Mouse (Mus musculus) telencephalon, adult 2 months (tissue): ENCODE data around the gene H1foo.
A peak's percentile ranks its signal among the peaks of the same experiment; 100 is the strongest.

ENCODE experiments used
- DNase-seq: peaks from one replicate; pipeline ENCODE4 v3.0.0-alpha.2; 2011; ENCODE audit warnings: low read depth, low spot score

The H1foo gene

DNA sequence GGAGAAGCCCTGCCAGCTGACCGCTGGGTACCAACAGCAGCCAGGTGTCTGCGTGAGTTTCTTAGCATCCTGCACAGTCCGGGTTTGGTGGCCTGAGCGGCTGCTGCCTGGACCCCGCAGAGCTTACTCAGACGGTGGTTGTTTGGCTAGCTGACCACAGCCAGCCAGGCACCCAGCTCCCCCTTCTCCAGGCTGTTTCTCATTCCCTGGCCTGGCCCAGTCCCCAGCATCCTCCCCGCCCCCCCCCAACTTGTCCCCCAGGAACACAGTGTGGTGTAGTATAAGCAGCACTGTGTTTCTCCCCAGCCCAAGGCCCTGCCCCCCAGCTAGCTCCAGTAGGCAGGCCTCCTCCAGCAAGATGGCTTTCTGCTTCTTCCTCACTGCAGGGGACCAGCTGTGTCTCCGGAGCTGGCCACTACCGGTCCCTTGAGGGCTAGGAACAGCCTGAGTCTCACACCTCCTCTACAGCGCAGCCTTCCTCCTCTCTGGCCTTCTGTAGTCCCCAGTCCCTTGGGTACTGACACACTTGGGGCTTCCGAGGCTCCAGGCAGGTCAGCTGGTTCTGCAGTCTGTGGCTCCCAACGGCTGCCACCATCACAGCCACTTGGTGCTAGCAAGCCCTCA, 41.8 kb downstream of the H1foo start:
- DNase-seq, result no peak

DNA sequence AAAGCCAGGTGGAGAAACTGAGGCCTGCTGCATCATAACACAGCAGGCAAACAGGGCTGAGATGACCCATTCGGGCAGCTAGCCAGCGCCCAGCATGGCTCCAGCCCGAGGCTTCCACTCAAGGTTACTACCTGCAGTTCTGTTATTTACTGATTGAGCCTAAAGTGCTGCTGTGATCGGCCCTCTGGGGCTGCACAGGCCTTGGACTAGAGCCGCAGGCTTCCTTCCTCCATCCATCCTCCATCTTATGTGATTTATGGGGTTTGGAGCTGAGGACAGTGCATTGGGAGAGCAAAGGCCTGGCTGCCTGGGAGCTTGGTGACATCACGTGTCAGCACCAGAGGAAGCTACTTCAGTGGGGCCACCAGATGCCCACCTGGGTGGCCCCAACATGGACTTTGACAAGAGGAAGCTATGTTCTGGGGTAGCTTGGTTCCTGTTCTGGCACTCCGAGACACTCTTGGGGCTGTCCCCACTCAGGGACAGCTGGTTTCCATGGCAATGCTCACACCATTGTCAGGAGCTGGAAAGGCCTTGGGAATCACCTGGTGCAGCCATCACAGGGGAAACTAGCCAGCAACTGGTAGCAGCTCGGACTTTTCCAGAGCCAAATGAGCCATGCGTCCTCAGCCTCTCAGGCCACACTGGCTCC, 42.5 kb downstream of the H1foo start:
- DNase-seq, result no peak

DNA sequence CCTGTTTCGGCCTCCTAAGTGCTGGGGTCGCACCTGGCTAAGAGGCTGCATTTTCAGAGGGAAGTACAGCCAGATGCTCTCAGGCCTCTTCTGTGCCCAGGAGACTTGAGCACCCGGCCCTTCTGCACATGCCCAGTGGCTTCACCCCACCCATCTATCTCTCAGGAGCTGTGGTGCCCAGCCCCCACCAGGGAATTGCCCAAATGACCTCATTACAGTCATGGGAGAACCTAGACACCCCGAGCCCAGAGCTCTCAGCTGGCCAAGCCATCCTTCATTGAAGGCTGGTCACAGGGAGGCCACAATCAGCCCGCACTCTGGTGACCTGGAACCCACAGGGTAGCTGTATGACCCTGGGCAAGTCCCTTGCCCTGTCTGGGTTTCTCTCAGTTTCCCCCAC, 44.3 kb downstream of the H1foo start:
- no peak for DNase-seq

DNA sequence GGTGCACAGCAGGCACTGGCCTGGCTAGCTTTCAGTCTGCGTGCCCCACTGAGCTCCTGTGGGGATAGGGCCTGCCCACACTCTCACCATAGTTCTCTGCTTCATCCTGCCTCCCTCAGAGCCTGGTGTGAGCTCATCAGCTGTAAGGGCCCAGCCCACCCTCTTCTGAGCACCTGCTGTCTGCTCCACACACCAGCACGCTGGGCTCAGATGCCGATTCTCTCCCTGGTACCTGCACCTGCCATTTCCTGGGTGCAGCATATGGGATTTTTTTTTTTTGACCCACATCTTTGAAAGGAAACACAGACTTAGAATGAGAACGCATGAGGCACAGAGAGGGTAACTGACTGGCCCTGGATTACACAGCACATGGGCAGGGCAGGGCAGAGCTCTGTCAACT, 44.9 kb downstream of the H1foo start:
- peak; percentile 73 for DNase-seq

DNA sequence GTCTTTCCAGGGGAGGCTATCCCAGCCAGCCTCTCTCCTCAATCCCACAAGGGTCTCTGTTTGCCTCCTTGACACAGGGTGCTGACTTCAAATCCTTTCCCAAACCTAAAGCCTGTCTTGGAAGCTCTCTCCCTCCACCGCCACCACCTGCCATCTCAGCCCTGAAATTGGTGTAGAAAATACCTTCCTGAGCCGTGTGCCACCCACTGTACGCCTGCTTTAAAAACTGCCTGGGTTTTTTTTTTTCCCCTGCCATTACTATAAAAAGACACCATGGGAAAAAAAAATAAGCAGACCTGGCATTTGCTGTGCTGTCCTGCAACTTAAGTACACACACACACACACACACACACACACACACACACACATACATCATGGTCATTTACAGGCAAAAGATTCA, 45.3 kb downstream of the H1foo start:
- DNase-seq, result peak; percentile 69

DNA sequence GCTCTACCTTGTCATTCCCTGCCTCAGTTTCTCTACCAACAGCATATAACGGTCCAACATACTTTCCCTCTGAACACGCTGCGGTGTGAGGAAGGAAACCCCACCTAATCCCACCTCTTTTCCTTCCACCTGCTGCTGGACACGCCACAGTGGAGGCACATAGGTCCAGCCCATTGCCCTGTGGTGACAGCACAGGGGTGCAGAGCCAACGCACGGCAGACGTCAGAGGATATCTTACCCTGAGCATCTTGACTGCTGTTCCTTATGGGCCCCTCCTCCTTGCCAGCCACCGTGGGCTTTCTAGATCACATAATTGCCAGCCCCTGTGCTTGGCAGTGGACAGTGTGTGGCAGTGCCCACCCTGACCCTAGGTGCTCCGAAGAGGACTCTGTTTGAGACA, 45.7 kb downstream of the H1foo start:
- DNase-seq, result no peak

DNA sequence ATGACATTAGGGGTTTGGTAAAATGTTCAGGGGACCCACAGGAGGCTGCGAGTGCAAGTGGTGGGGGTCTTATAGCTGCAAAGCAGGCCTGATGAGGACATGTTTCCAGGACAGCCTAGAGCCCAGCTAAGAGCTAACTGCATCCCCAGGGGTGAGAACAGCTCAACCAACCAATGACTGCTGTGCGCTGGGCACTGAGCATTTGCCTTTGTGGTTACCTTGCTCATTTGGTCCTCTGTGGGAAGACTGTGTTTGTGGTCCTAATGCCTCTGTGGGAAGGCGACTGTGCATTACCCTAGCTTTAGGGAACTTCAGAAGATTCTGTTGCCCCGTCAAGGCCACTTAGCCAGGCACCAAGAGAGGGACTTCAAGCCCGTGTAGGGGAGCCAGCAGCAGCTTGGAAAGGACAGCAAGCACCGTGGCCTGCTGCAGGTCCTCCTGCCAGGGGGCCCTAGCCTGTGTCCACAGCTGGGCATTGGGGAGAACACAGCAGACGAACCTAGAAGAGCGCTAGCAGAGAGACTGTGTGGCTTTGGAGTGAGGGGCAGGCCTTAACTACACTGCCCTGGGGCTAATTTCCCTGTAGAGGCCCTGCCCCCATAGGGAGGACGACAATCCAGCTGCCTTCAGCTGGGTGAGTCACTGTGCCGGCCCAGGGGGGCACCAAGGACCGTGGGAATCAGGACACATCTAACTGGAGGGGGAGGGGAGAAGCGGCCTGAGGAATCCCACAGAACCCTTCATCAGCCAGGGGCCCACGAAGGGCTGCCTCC, 46.6 kb downstream of the H1foo start:
- no peak for DNase-seq

DNA sequence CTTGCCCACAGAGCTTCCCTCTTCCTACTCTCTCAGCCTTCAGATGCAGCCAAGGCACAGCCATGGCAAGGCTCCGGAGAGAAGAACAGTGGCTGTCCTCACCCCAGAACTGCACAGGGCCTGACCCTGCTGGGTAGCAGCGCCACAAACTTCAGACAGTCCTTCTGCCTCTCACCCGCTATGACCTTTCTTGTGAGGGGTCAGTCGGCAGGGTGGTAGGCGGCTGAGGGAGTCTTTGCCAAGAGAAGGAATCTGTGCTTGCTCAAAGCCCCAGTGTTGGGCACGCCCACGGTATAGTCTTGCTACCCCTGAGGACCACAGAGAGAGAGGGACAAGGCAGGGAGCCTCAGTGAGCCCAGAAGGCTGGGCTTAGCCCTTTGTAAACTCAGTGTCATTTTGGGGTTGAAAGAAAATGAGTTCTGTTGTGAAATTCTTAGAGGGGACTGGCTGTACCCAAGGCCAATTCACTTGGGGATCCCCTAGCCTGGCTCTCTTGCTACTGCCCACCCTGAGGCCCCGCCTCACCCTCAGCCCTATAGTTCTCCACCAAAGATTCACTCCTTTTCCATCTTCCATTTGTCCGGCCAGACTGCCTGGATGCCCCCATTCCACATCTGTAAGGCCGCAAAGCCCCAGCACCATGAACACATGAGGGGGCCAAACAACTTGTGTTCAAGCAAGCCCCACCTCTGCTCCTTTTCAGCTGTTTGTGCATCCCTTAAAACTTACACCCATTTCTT, 47.3 kb downstream of the H1foo start:
- no peak for DNase-seq

DNA sequence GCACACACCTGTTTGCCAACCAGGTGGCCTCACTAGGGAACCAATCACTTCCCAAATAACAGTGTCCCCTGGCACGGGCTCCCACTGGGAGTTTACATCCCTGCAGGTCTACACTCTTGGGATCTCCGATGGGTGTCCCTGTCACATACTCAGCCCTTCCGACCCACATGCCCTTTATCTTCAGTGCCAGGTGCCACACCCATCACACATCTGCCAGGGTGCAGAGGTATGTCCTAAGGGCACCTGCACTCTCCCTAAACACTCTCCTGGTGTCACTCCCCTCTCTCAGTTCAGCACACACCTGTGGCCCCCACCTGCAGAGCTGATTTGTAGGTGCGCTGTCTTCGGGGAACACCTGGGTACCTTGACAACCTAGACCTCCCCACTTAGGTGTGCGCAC, 48.2 kb downstream of the H1foo start:
- DNase-seq, result no peak

DNA sequence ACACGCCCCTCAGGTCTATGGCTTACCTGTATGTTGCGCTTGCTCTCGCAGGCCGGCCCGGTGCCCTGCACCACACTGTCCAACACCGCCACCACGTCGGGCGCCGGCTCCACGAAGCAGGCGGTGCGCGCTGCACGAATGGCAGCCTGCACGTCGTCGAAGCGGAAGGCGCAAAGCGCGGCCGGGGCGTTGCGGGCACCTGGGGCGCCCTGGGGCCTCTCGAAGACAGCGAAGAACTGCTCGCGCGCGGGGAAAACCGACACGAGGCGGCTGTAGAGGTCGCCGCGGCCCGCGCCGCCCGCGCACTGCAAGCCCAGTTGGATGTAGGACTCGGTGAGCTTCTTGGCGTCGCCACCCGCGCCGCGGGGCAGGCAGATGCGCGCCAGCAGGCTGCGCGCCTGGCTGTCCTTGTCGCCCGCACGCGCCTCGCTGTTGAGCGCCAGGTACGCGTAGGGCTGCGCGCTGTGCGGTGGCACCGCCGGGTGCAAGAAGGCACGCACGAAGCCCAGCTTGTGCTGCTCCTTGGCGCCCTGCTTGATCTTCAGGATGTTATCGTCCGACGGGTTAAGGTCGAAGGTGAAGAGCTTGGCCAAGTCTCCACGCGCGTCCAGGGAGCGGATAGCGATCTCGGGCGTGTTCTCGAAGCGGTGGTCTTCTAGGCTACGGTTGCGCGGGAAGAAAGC, 48.9 kb downstream of the H1foo start:
- DNase-seq, result no peak

DNA sequence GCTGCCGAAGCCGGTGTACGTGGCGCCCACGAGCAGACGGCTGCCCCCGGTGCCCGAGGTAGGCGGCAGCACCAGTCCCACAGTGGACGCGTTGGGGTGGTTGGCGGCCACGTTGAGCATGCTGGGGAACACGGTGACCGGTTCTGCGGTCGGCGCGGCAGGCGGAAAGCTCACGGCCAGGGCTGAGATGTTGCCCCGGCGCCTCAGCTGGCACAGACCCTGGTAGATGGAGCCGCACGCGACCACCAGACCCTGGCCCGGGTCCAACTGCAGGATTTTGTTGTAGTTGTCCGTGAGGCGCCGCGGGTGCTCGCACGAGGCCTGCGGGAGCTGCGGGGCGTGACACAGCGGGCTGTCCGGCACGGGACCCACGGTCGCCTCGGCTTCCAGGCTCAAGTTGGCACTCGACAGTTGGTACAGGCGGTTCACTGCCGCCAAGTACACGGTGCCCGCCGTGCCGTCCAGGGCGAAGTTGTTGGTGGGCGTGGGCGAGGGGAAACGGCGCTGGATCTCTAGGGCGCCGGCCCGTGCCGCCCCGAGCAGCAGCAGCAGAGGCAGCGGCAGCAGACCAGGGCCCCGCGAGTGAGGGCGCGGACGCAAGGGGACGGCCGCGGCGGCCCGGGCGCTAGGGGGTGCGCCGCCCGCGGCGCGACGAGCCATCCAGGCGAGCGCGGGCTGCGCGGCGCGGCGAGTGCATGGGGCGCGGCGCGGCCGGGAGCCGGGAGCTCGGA, 49.6 kb downstream of the H1foo start:
- DNase-seq, result no peak

DNA sequence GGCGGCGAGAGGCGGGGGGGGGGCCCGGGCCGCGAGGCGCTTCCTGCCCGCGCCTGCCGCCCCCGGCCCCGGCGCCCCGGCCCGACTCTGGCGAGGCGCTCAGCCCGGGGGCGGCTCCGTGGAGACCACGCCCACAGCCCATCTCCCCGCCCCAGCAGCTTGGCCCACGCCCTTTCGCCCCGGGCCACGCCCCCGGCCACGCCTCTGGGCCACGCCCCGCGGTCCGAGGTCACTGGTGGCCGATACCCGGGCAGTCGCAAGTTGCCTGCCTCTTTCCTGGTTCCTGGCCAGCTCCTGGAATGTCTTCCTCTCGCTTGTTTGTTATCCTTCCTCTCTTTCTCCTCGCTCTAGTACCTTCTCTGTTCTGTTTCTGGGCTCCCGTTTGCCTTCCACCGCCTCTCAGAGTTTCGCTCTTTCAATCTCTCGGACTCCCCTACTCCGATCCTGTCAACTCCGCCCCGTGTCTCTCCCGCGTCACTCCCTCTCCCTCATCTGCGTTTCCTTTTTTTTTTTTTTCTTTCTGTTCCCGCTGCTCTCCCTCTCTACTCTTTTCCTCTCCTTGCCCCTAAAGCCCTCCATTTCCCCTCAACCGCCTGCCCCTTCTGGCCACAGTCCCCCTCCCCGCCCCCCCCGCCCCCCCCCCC, 50.3 kb downstream of the H1foo start, which contains the start of gene Plxnd1:
TSS of gene Plxnd1 (minus strand) at position 129 of the 644 bp plus-strand sequence.
- DNase-seq, result peak; percentile 41

DNA sequence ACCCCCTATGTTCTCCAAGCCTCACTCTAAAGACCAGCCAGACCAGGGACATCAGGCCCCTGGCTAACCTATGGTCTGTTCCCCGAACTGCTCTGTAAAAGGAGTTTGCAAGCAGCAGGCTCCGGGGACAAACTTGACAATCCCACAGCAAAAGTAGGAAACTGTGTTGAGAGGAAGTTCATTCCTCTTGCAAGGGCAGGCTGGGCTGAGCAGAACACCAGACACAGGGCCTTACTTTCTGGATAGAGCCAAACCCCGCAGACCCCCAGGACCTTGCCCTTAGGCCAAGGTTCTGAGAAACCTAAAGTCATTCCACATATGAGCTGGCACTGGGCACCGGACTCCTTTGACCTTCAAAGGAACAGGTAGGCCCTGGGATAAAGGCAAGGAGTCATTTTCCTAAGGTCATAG, 50.8 kb downstream of the H1foo start:
- DNase-seq, result no peak

DNA sequence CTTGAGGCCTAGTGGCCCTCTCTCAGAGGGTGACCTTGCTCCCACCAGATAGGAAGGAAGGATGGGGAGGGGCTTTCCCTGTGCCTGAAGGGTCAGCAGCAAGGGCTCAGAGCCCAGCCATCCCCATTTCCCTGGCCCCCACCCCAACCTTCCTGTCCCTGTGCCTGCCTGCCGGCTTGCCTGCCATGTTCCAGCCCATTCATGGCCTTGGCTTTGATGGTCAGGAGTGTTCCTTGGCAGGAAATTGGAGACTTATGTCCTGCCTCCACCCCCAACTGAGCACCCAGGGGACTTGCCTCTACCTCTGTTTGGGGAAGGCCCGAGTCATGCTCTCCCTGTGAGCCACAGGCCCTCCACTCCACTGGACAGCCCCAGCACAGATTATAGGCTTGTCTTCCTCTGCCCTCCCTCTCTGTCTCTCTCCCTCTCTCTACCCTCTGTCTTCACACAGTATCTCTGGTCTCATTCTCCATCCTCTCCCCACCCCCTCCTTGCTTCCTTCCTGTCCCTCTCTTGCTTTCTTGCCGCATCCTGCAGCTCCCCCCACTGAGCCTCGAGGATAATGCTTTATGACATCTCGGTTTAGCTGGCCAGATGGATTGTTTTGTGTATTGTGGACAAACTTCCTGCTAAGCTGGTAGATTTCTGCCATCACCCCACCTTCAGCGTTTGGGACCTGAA, 51.6 kb downstream of the H1foo start:
- no peak for DNase-seq

DNA sequence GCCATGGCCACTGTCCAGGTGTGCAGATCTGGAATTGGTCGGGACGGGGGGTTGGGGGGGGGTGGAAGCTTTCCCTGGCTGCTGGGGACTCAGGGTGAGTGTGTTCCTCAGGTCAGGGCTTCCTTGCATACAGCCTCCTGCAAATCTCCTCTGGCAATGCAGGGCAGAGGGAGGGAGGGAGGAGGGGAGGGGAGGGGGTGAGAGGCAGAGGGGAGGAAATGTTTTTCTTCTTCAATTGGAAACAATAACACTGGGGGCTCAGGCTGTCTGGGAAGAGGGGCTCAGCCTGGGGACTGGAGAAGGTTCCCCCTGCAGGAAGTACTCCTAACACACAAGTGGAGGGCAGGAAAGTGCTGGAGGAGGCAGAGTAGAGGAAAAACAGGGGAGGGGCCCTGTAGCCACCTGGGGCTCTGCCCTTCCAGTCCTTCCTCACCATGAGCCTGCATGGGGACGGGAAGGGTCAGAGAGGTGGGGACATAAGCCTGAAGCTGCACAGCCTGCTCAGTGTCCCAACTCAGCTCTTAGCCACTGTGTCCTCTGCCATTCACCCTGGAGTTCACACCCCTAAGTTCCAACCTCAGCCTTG, 53.1 kb downstream of the H1foo start:
- DNase-seq, result no peak

DNA sequence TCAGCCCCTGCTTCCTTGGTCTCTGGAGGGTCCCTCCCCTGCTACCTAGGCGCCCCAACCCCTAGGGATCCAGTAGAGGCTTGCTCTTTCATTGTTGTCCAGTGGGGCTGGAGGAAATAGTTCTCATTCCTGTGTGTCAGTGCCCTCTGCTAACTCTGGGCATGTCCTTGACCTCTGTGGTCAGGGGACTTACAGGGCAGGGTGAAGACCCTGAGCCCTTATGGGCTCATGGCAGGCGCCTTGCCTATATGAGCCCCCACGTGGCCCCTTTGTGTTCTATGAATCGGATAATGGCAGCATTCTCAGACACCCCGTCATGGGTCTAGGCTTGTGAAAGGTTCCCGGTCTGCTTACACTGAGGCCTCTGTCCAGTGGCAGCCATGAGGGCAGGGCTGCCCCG, 54.0 kb downstream of the H1foo start:
- DNase-seq, result no peak

DNA sequence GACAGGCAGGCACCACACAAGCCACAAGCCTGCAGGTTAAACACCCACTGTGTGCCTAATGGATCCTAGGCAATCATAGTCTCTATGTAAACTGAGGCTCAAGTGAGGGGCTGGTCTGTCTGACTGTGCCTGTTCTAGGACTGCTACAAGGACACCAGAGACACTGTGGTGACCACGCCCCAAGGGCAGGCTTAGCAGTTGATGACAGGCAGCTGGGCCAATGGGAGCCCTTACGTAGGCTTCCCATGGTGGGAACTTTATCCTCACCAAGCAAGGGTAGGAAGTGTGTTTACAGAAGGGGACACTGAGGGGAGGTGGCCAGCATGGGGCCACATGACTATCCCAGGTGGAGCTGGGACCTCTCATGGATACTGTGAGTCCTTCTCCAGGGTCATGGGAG, 54.5 kb downstream of the H1foo start:
- DNase-seq, result no peak
